Mouse (Mus musculus): ENCODE results near the gene Bdp1.

- TF ChIP-seq CTCF (IDR thresholded peaks at IDR 0.05; ENCODE audit: low read depth, low read length): no peak
- 0 out of 2 replicates have a peak, but pooled peaks have one; percentile 33 for TF ChIP-seq EP300 (IDR thresholded peaks at IDR 0.05; ENCODE audit: insufficient read depth, low read depth, low read length)
- peak; percentile 22 for TF ChIP-seq POLR2A (IDR thresholded peaks at IDR 0.05; ENCODE audit: insufficient read depth, low read length)
Measured at GRCm38 (mm10) chr13:100124423-100125257, 20.8 kb upstream of the Bdp1 start, which contains the start of gene Smn1.
